Mouse (Mus musculus): ENCODE results near the gene Prss56. TPM values are rescaled to one million over a fixed set of nuclear protein-coding genes. Genes with fewer than 3 reads are reported as not detected.

Prss56 gene
- total RNA-seq, 2 experiments from 2014 or later, result not detected

- no peak for DNase-seq
Measured at GRCm38 (mm10) chr1:87232197-87232596, 49.1 kb downstream of the Prss56 start.

Other genes with a start within 250 kb of the Prss56 start
- not detected for gene Alppl2, start 93.4 kb upstream of the Prss56 start, total RNA-seq (2021)
- not detected for gene Alpi, start 81.7 kb upstream of the Prss56 start, total RNA-seq (2021)
- gene Akp3, start 58.3 kb upstream of the Prss56 start, total RNA-seq (2021), result not detected
- gene Ecel1, start 26.8 kb upstream of the Prss56 start, total RNA-seq (2021), result not detected
- 1 to 10 TPM; 2.1 to 3.5 TPM for gene Chrnd, start 7.3 kb downstream of the Prss56 start, total RNA-seq (2021)
- gene Chrng, start 21.3 kb downstream of the Prss56 start, total RNA-seq (2021), result 1 to 10 TPM in 1 of 2 experiments, under 1 TPM in 1; 0.15 to 1.4 TPM
- gene Eif4e2, start 30.6 kb downstream of the Prss56 start, total RNA-seq (2021), result 10 to 100 TPM; 49.6 to 51.7 TPM
- 1 to 10 TPM; 6.4 to 8.5 TPM for gene Efhd1, start 81.0 kb downstream of the Prss56 start, total RNA-seq (2021)
- 10 to 100 TPM; 31.6 to 34.7 TPM for gene Gigyf2, start 143.7 kb downstream of the Prss56 start, total RNA-seq (2021)
- not detected for gene Kcnj13, start 211.4 kb downstream of the Prss56 start, total RNA-seq (2021)